Mouse (Mus musculus): ENCODE data around the gene Tgif2. TPM values are rescaled to one million over a fixed set of nuclear protein-coding genes. Genes with fewer than 3 reads are reported as not detected.
"Not testable (repeated sequence)": the region's sequence is repeated elsewhere in the genome, so short reads cannot be mapped to it uniquely, and the experiment has no call there.

The Tgif2 gene
- polyA plus RNA-seq, 1 experiment from 2014 or later: 88.3 TPM

- no peaks in the 10 kb centered on the region for H3K36me3 ChIP-seq (replicated peaks)
- H3K4me2 ChIP-seq: no peak overlapping the region
- H3K9ac ChIP-seq: no peak overlapping the region
- 85% methylated on average over 2 of the region's 2 CpGs for WGBS
- 0 out of 2 replicates have a peak, but pooled peaks cover 2% of the 10 kb centered on the region for H3K27me3 ChIP-seq
- no peak overlapping the region for H3K4me3 ChIP-seq (replicated peaks)
- no peak overlapping the region for H3K27ac ChIP-seq
- no peaks in the 10 kb centered on the region for H3K4me1 ChIP-seq
- no peak for ATAC-seq (ENCODE audit: low FRiP score)
- H3K9me3 ChIP-seq: no peaks in the 10 kb centered on the region
Observed at GRCm38 (mm10) chr2:156901344-156901743, 61.5 kb downstream of the Tgif2 start.

GRCm38 (mm10) chr2:156901883-156902282 is 62.1 kb downstream of the Tgif2 start:
- Histone ChIP-seq H3K27ac (no peak overlapping the region), H3K9ac (no peak overlapping the region), H3K27me3 (0 out of 2 replicates have a peak, but pooled peaks cover 2% of the 10 kb centered on the region), H3K36me3 (replicated peaks) (no peaks in the 10 kb centered on the region), H3K4me1 (no peaks in the 10 kb centered on the region), H3K4me2 (no peak overlapping the region), H3K4me3 (replicated peaks) (no peak overlapping the region), H3K9me3 (no peaks in the 10 kb centered on the region)
- WGBS: 78% methylated on average over 6 of the region's 6 CpGs
- ATAC-seq (ENCODE audit: low FRiP score): no peak

GRCm38 (mm10) chr2:156902411-156902810 is 62.6 kb downstream of the Tgif2 start:
- WGBS: 71% methylated on average over 3 of the region's 4 CpGs
- H3K27ac ChIP-seq; H3K9ac ChIP-seq; H3K36me3 ChIP-seq (replicated peaks); H3K27me3 ChIP-seq; H3K9me3 ChIP-seq; H3K4me3 ChIP-seq (replicated peaks); ATAC-seq (ENCODE audit: low FRiP score); H3K4me1 ChIP-seq; H3K4me2 ChIP-seq: not testable (repeated sequence)

GRCm38 (mm10) chr2:156903367-156903766 is 63.6 kb downstream of the Tgif2 start:
- H3K27me3 ChIP-seq: 0 out of 2 replicates have a peak, but pooled peaks cover 2% of the 10 kb centered on the region
- H3K4me1 ChIP-seq: no peaks in the 10 kb centered on the region
- H3K36me3 ChIP-seq (replicated peaks): no peaks in the 10 kb centered on the region
- WGBS: 50% methylated on average over 2 of the region's 2 CpGs
- H3K27ac ChIP-seq: no peak overlapping the region
- no peak overlapping the region for H3K4me3 ChIP-seq (replicated peaks)
- H3K9ac ChIP-seq: no peak overlapping the region
- no peak overlapping the region for H3K4me2 ChIP-seq
- H3K9me3 ChIP-seq: no peaks in the 10 kb centered on the region
- ATAC-seq (ENCODE audit: low FRiP score): no peak

Other genes with a start within 250 kb of the Tgif2 start
- 195 and 197 TPM in 2 replicates for gene Dlgap4, start 226.3 kb upstream of the Tgif2 start, polyA plus RNA-seq (2016; fragmentation: Nextera tagmentation; extraction: Ambion mirVana)
- 61.4 and 95.4 TPM in 2 replicates for gene Myl9, start 64.6 kb upstream of the Tgif2 start, polyA plus RNA-seq (2016; fragmentation: Nextera tagmentation; extraction: Ambion mirVana)
- gene 4930518I15Rik, start 17.9 kb downstream of the Tgif2 start, polyA plus RNA-seq (2016; fragmentation: Nextera tagmentation; extraction: Ambion mirVana): 8.6 and 11.8 TPM in 2 replicates
- gene Rab5if, start 23.1 kb downstream of the Tgif2 start, polyA plus RNA-seq (2016; fragmentation: Nextera tagmentation; extraction: Ambion mirVana): 170 and 173 TPM in 2 replicates
- gene Sla2, start 47.2 kb downstream of the Tgif2 start, polyA plus RNA-seq (2016; fragmentation: Nextera tagmentation; extraction: Ambion mirVana): 0.17 and 0.23 TPM in 2 replicates
- gene Ndrg3, start 152.0 kb downstream of the Tgif2 start, polyA plus RNA-seq (2016; fragmentation: Nextera tagmentation; extraction: Ambion mirVana): 50.5 and 54.0 TPM in 2 replicates
- gene Dsn1, start 167.1 kb downstream of the Tgif2 start, polyA plus RNA-seq (2016; fragmentation: Nextera tagmentation; extraction: Ambion mirVana): 53.4 and 53.7 TPM in 2 replicates
- 6.0 and 7.4 TPM in 2 replicates for gene Soga1, start 239.2 kb downstream of the Tgif2 start, polyA plus RNA-seq (2016; fragmentation: Nextera tagmentation; extraction: Ambion mirVana)
- gene Tldc2, start 247.0 kb downstream of the Tgif2 start, polyA plus RNA-seq (2016; fragmentation: Nextera tagmentation; extraction: Ambion mirVana): not detected in 2 replicates